Mouse (Mus musculus): Measurements from ENCODE around the gene Slc12a8. TPM values are rescaled to one million over a fixed set of nuclear protein-coding genes. Genes with fewer than 3 reads are reported as not detected.

Slc12a8 gene
- total and polyA plus RNA-seq, 2 experiments from 2014 or later = 1.1 to 2.1 TPM

DNA sequence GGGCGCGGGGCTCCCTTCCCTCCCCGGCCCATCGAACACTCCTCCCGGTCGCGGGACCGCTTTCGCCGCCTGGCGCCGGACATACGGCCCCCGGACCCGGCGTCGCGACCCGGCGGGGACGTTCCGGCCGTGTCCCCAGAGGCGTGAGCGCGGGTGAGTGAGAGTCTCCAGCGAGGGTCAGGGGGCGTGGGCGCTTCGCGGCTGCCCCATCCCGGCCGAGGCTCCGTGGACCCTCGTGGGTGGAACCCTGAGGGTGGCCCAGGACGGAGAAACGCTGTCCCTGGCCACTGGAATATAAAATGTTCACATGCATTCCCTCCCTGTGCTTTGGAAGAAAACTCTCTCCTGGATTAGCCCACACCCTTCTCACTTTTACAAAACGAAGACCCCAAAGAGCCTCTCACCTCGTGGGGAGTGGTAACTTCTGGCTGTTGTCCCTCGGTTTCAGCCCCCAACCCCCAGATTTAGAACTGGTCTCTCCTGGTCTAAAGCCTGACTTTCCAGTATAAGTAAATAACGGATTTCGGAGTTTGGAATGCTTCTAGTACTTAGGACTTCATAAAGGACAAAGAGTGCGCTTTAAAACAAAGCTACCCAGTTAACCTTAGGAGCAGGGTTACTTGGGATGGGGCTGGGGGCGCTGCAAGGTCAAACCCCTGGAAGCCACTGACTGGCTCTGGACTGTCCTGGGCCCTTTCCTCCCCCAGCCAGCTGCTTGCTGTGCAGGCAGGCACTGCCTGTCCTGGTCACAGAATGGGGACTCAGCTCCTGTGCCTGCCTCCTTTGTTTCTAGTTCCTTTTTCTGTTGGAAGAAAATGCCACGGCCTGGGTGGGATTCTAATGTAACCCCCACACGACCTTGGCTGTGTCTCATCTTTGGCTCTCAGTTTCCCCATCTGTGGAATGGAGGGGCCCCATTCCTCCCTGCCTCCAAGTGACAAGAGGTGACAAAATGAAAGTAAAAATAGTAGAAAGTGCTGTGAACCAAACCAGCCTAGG is 167.9 kb downstream of the Slc12a8 start:
- no peak for TF ChIP-seq CTCF (IDR thresholded peaks at IDR 0.05; ENCODE audit: low read depth)
- no peaks in the 10 kb centered on the region for H3K9me3 ChIP-seq (ENCODE audit: low read length)
- 3% methylated on average over 42 of the region's 46 CpGs for WGBS
- H3K27me3 ChIP-seq (ENCODE audit: insufficient read depth, low read length) = no peaks in the 10 kb centered on the region
- no peaks in the 10 kb centered on the region for H3K36me3 ChIP-seq (ENCODE audit: insufficient read depth)
- peak overlapping the region; percentile 81 for H3K9ac ChIP-seq
- H3K27ac ChIP-seq (ENCODE audit: low read depth, low read length) = peak overlapping the region; percentile 58
- peaks cover 10% of the 10 kb centered on the region for H3K4me1 ChIP-seq (ENCODE audit: insufficient read depth)
- ATAC-seq (peak; percentile 30; the same call in 1 of the 2 replicates), DNase-seq (no peak)
- peak overlapping the region; percentile 81 for H3K4me3 ChIP-seq (ENCODE audit: low read depth, low read length)
- peak overlapping the region; percentile 98 for H3K4me2 ChIP-seq (ENCODE audit: low read depth)

DNA sequence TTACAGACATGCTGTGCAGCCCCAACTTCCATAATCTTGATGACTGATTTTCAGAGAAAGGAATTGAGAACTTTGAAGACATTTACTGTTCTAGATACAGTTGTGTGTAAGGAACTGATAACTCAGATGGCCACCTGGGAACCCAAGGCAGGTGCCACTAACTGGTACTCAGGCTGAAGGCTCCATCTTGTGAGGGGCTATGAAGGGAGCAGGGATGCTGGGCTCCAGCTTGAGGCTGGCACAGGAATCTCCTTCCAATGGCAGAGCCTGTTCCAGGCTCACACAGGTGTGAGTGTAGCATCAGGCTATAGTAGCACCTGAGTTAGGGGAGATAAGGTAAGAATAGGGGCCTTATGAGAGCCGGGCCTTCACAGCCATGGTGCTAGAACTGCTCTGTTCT is 168.9 kb downstream of the Slc12a8 start:
- H3K9ac ChIP-seq = no peak overlapping the region
- H3K4me2 ChIP-seq (ENCODE audit: low read depth) = peak overlapping the region; percentile 98
- DNase-seq (no peak), ATAC-seq (no peak)
- no peaks in the 10 kb centered on the region for H3K36me3 ChIP-seq (ENCODE audit: insufficient read depth)
- H3K4me1 ChIP-seq (ENCODE audit: insufficient read depth) = peaks cover 10% of the 10 kb centered on the region
- 58% methylated on average over 1 of the region's 1 CpGs for WGBS
- no peak for TF ChIP-seq CTCF (IDR thresholded peaks at IDR 0.05; ENCODE audit: low read depth)
- H3K9me3 ChIP-seq (ENCODE audit: low read length) = no peaks in the 10 kb centered on the region
- no peaks in the 10 kb centered on the region for H3K27me3 ChIP-seq (ENCODE audit: insufficient read depth, low read length)
- H3K4me3 ChIP-seq (ENCODE audit: low read depth, low read length) = peak overlapping the region; percentile 81; the same call in 1 of the 2 replicates
- no peak overlapping the region for H3K27ac ChIP-seq (ENCODE audit: low read depth, low read length)

- no peak for ATAC-seq
- Histone ChIP-seq H3K4me2 (ENCODE audit: low read depth) (peak overlapping the region; percentile 98), H3K9ac (0 out of 2 replicates have a peak overlapping the region, but pooled peaks have one; percentile 2), H3K27ac (ENCODE audit: low read depth, low read length) (no peak overlapping the region), H3K4me1 (ENCODE audit: insufficient read depth) (peaks cover 10% of the 10 kb centered on the region), H3K36me3 (ENCODE audit: insufficient read depth) (no peaks in the 10 kb centered on the region), H3K27me3 (ENCODE audit: insufficient read depth, low read length) (no peaks in the 10 kb centered on the region), H3K9me3 (ENCODE audit: low read length) (no peaks in the 10 kb centered on the region), H3K4me3 (ENCODE audit: low read depth, low read length) (no peak overlapping the region)
- no peak for TF ChIP-seq CTCF (IDR thresholded peaks at IDR 0.05; ENCODE audit: low read depth)
- DNase-seq = no peak
- 67% methylated on average over 3 of the region's 3 CpGs for WGBS
Measured at GRCm38 (mm10) chr16:33687724-33688123, 170.6 kb downstream of the Slc12a8 start.

- Histone ChIP-seq H3K9me3 (ENCODE audit: low read length) (no peaks in the 10 kb centered on the region), H3K4me2 (ENCODE audit: low read depth) (no peak overlapping the region), H3K27me3 (ENCODE audit: insufficient read depth, low read length) (no peaks in the 10 kb centered on the region), H3K4me3 (ENCODE audit: low read depth, low read length) (no peak overlapping the region), H3K36me3 (ENCODE audit: insufficient read depth) (no peaks in the 10 kb centered on the region), H3K9ac (no peak overlapping the region), H3K27ac (ENCODE audit: low read depth, low read length) (0 out of 2 replicates have a peak overlapping the region, but pooled peaks have one; percentile 35), H3K4me1 (ENCODE audit: insufficient read depth) (peaks cover 10% of the 10 kb centered on the region)
- DNase-seq (no peak), ATAC-seq (no peak)
- WGBS = 84% methylated on average over 6 of the region's 6 CpGs
- no peak for TF ChIP-seq CTCF (IDR thresholded peaks at IDR 0.05; ENCODE audit: low read depth)
Measured at GRCm38 (mm10) chr16:33690975-33691747, 174.0 kb downstream of the Slc12a8 start.

DNA sequence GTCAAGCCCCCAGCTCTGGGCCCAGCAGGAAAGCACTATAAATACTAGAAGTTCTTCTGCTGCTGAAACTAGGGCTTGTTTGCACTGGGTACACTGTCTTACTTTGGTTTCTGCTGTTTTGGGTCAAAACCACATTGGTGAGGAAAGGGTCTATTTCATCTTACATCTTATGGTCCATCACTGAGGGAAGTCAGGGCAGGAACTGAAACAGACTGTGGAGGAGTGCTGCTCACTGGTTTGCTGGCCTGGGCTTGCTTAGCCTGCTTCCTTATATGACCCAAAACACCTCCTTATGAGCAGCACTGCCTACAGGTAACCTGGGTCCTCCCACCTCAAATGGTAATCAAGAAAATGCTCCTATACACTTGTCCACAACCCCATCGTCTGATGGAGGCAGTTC is 176.4 kb downstream of the Slc12a8 start:
- 0 out of 2 replicates have a peak, but pooled peaks cover 7% of the 10 kb centered on the region for H3K4me1 ChIP-seq (ENCODE audit: insufficient read depth)
- no peak for ATAC-seq
- no peak for TF ChIP-seq CTCF (IDR thresholded peaks at IDR 0.05; ENCODE audit: low read depth)

DNA sequence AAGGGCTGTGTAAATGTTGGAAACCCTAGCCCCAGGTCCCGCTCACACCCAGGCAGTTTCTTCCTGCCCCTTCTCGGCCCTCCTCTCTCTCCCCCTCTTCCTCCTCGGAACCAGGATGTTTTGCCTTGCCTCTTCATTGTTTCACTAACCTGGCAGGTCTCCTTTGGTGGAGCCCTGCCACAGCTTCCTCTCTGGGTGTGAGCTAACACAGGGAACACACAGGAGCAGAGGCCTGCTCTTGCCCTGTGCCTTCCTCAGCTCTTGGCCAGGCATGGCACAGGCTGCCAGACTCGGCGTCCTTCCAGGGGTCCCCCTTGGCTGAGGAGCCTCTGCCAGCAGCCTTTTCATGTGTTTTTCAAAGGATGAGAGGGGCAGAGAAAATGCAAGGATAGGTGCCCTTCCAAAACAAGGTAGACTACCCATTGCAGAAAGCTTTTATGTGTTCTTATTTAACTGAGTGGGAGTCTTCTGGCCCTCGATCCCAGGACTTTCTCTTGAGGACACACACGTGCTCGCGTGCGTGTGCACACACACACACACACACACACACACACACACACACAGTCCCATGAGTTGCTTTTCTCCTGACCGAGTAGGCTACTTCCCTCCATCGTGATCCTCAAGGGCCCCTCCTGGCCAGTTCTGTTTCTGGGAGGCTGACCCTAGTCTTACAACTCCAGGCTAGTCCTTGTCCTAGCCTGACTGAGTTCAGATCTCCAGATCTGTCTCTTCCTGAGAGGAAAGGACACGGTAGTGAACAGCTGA is 179.9 kb downstream of the Slc12a8 start:
- WGBS = 54% methylated on average over 13 of the region's 13 CpGs
- no peak for TF ChIP-seq CTCF (IDR thresholded peaks at IDR 0.05; ENCODE audit: low read depth)
- ATAC-seq (peak; percentile 52; the same call in 1 of the 2 replicates), DNase-seq (peak; percentile 63)
- no peak overlapping the region for H3K4me3 ChIP-seq (ENCODE audit: low read depth, low read length)
- 0 out of 2 replicates have a peak, but pooled peaks cover 7% of the 10 kb centered on the region for H3K4me1 ChIP-seq (ENCODE audit: insufficient read depth)
- H3K27me3 ChIP-seq (ENCODE audit: insufficient read depth, low read length) = no peaks in the 10 kb centered on the region
- H3K9me3 ChIP-seq (ENCODE audit: low read length) = no peaks in the 10 kb centered on the region
- no peak overlapping the region for H3K4me2 ChIP-seq (ENCODE audit: low read depth)
- H3K36me3 ChIP-seq (ENCODE audit: insufficient read depth) = no peaks in the 10 kb centered on the region
- no peak overlapping the region for H3K27ac ChIP-seq (ENCODE audit: low read depth, low read length)
- H3K9ac ChIP-seq = no peak overlapping the region

More for the DNA sequence above, 176.4 kb downstream of the Slc12a8 start:
- Histone ChIP-seq H3K4me3 (ENCODE audit: low read depth, low read length) (no peak overlapping the region), H3K27ac (ENCODE audit: low read depth, low read length) (no peak overlapping the region), H3K9ac (no peak overlapping the region), H3K27me3 (ENCODE audit: insufficient read depth, low read length) (no peaks in the 10 kb centered on the region), H3K4me2 (ENCODE audit: low read depth) (no peak overlapping the region), H3K9me3 (ENCODE audit: low read length) (no peaks in the 10 kb centered on the region), H3K36me3 (ENCODE audit: insufficient read depth) (no peaks in the 10 kb centered on the region)
- WGBS = 78% methylated on average over 1 of the region's 1 CpGs
- no peak for DNase-seq

Measured in forebrain, postnatal 0 days (tissue).